Mouse (Mus musculus): Measurements from ENCODE around the gene Zfp719. TPM values are rescaled to one million over a fixed set of nuclear protein-coding genes. Genes with fewer than 3 reads are reported as not detected.

The Zfp719 gene
- polyA plus RNA-seq (2014; fragmentation: Illumina TruSeq; extraction: RNeasy Lipid Tissue Mini Kit (QIAGEN cat#74804); ENCODE audit: low read depth, low replicate concordance): 2.9 TPM

DNA sequence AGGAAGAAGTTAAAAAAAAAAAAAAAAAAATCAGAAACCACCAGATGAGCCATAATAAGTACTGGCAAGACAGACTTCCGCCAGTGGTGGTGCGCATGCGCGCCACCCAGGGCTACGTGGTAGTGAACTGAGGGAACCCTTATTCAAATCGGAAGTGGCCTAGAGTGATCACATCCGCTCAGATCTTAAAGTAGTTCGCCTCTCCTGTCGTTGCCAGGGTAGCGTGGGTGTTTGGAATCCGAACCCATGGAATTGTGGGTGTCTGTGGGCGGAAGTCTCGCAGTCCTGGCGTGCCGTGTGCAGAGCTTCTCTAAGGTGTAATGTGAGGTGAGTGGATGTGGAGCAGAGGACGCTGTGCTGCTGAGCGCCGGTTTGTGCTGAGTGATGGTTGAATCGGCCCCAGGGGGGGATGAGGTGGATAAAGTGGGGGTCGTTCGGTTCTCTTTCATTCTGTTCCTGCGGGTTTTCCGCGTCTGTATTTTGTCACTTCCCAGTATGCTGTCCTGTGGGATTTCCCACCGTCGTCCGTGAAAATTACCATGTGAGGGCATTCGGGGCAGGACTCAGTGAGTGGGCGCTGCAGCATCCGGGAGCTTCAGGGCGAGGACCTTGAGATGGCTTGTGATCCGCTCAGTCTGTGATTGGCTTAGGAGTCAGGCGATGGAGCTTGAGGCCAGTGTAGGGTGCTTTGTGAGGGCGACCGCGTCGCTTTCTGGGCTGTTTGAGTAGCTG, at the start of gene Zfp719:
Gene Zfp719 (plus strand): TSS at position 171 of the 732 bp plus-strand sequence.

DNA sequence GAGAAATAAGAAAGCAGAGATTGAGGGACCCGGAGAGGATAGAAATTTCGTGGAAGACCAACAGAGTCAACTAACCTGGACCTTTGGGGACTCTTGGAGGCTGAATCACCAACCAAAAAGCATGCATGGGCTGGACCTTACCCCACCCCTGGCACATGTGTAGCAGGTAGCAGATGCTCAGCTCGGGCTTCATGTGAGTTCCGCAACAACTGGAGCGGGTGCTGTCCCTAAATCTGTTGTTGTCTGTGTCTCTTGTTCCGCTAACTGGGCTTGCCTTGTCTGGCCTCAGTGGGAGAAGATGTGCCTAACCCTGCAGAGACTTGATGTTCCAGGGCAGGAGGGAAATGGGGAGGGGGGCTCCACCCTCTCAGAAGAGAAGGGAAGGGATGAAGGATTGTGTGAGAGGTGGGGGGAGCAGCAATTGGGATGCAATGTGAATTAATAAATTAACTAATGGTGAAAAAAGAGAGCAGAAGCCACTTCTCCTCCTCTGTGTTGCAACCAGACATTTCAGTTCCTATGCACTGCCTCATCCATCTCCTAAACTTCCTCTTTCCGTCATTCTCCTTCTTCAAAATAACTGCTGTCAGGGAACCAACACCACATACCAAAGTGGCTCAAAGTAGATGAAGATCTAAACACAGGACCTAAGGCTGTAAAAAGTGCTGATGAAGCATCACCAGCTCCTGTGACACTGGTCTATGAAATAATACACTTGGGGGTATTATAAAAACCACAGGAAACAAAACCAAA, 35.0 kb upstream of the Zfp719 start, which contains the start of gene Cd33:
Gene Cd33 (minus strand): TSS at position 204 of the 753 bp plus-strand sequence.

DNA sequence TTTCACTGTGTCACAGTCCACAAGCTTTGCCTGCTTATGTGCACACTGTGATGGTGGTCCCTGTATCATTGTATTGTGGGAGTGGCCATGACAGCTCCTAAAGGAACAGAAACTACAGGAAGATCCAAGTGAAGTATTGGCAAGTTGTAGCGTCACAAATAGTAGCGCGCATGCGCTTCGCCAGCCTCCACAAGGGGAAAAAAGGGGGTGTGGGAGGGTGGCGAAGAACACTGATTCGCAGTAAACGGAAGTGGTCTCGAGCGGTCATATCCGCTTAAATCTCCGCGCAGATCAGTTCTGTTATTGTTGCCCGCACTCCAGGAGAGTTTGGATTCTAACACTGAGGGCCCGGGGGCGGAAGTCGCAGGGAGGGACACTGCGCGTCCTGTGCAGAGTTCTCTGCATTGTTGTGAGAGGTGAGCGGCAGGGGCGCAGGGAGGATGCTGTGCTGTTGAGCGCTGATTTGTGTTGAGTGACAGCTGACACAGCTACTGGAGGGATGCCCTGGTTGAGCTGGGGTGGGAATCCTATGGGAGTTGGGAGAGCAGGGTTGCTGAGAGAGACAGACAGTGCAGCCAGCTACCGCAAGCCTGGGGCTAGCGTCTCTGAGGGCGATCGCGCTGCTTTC, 17.3 kb upstream of the Zfp719 start, which contains the start of gene Zfp658:
Gene Zfp658 (plus strand): TSS at position 251 of the 628 bp plus-strand sequence.

DNA sequence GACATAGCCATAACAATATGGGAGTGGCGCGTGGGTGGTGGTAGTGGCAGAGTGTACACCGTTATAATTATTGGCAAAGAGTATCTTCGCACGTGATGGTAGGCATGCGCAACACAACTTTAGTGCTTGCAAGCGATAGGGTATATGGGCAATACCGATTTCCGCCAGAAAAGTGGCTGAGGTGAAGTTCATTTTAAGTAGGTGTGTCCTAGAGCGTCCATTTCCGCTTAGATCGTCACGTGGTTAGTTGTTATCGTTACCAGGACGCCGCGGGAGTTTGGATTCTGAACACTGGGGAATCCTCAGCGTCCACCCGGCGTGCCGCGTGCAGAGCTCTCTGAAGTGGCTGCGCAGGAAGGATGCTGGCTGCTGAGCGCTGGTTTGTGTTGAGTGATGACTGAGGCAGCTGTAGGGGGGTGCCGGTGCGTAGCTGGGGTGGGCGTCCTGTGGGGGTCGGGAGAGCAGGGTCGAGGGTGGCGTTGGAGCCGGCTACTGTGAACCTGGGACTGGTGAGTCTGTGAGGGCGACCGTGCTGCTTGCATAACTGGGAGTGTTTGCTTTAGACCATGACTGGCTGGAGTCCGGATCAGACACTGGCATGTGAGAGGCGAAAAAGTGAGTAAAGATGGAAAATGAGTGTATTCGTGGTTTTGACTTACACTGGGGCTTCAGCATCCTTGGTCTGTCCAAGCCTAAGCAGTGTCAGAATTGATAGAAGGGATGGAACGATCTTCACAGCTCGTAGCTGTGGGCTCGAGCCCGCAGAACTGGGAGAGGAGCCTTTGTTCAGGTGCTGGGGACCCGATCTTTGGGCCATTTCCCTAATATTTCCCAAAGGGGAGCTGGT, 27.7 kb downstream of the Zfp719 start, which contains the start of gene Zfp819:
Gene Zfp819 (plus strand): TSS at position 274 of the 847 bp plus-strand sequence.

DNA sequence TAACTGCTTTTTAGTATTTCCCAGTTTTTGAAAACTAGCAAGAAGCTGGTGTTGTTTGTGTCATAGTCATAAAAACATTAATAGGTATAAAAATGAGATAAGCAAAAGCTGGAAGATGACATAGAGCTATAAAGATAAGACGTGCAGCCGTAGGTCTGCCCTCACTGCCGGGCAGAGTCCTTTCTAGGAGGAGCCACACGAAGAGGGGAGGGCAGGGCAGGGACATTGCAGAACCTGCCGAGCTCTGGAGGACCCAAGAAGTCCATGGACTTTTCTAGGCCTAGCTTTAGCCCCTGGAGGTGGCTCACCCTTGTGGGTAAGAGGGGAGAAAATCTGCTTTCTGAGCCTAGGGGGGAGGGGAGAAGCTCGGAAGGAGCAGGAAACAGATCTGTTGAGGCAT, 55.1 kb downstream of the Zfp719 start, which contains the start of gene Ceacam18:
Gene Ceacam18 (plus strand): TSS at position 208 of the 400 bp plus-strand sequence.

Other genes starting within 250 kb of the Zfp719 start
- gene Siglecf, start 228.3 kb upstream of the Zfp719 start, polyA plus RNA-seq (2014; fragmentation: Illumina TruSeq; extraction: RNeasy Lipid Tissue Mini Kit (QIAGEN cat#74804); ENCODE audit: low read depth, low replicate concordance): not detected
- gene Siglecg, start 171.4 kb upstream of the Zfp719 start, polyA plus RNA-seq (2014; fragmentation: Illumina TruSeq; extraction: RNeasy Lipid Tissue Mini Kit (QIAGEN cat#74804); ENCODE audit: low read depth, low replicate concordance): 0.42 TPM
- gene Lim2, start 151.9 kb upstream of the Zfp719 start, polyA plus RNA-seq (2014; fragmentation: Illumina TruSeq; extraction: RNeasy Lipid Tissue Mini Kit (QIAGEN cat#74804); ENCODE audit: low read depth, low replicate concordance): not detected
- not detected for gene Nkg7, start 142.5 kb upstream of the Zfp719 start, polyA plus RNA-seq (2014; fragmentation: Illumina TruSeq; extraction: RNeasy Lipid Tissue Mini Kit (QIAGEN cat#74804); ENCODE audit: low read depth, low replicate concordance)
- not detected for gene Cldnd2, start 138.8 kb upstream of the Zfp719 start, polyA plus RNA-seq (2014; fragmentation: Illumina TruSeq; extraction: RNeasy Lipid Tissue Mini Kit (QIAGEN cat#74804); ENCODE audit: low read depth, low replicate concordance)
- gene Etfb, start 135.5 kb upstream of the Zfp719 start, polyA plus RNA-seq (2014; fragmentation: Illumina TruSeq; extraction: RNeasy Lipid Tissue Mini Kit (QIAGEN cat#74804); ENCODE audit: low read depth, low replicate concordance): 1,679 TPM
- not detected for gene Gm45233, start 135.5 kb upstream of the Zfp719 start, polyA plus RNA-seq (2014; fragmentation: Illumina TruSeq; extraction: RNeasy Lipid Tissue Mini Kit (QIAGEN cat#74804); ENCODE audit: low read depth, low replicate concordance)
- 2.5 TPM for gene Vsig10l, start 116.5 kb upstream of the Zfp719 start, polyA plus RNA-seq (2014; fragmentation: Illumina TruSeq; extraction: RNeasy Lipid Tissue Mini Kit (QIAGEN cat#74804); ENCODE audit: low read depth, low replicate concordance)
- gene Iglon5, start 89.5 kb upstream of the Zfp719 start, polyA plus RNA-seq (2014; fragmentation: Illumina TruSeq; extraction: RNeasy Lipid Tissue Mini Kit (QIAGEN cat#74804); ENCODE audit: low read depth, low replicate concordance): 0.39 TPM
- not detected for gene 4931406B18Rik, start 73.7 kb upstream of the Zfp719 start, polyA plus RNA-seq (2014; fragmentation: Illumina TruSeq; extraction: RNeasy Lipid Tissue Mini Kit (QIAGEN cat#74804); ENCODE audit: low read depth, low replicate concordance)
- 1.6 TPM for gene Cd33, start 35.2 kb upstream of the Zfp719 start, polyA plus RNA-seq (2014; fragmentation: Illumina TruSeq; extraction: RNeasy Lipid Tissue Mini Kit (QIAGEN cat#74804); ENCODE audit: low read depth, low replicate concordance)
- 1.1 TPM for gene Zfp658, start 17.4 kb upstream of the Zfp719 start, polyA plus RNA-seq (2014; fragmentation: Illumina TruSeq; extraction: RNeasy Lipid Tissue Mini Kit (QIAGEN cat#74804); ENCODE audit: low read depth, low replicate concordance)
- gene Zfp819, start 27.6 kb downstream of the Zfp719 start, polyA plus RNA-seq (2014; fragmentation: Illumina TruSeq; extraction: RNeasy Lipid Tissue Mini Kit (QIAGEN cat#74804); ENCODE audit: low read depth, low replicate concordance): not detected
- not detected for gene Ceacam18, start 55.1 kb downstream of the Zfp719 start, polyA plus RNA-seq (2014; fragmentation: Illumina TruSeq; extraction: RNeasy Lipid Tissue Mini Kit (QIAGEN cat#74804); ENCODE audit: low read depth, low replicate concordance)
- 1.2 TPM for gene Siglece, start 80.6 kb downstream of the Zfp719 start, polyA plus RNA-seq (2014; fragmentation: Illumina TruSeq; extraction: RNeasy Lipid Tissue Mini Kit (QIAGEN cat#74804); ENCODE audit: low read depth, low replicate concordance)
- 2.5 TPM for gene Ctu1, start 92.4 kb downstream of the Zfp719 start, polyA plus RNA-seq (2014; fragmentation: Illumina TruSeq; extraction: RNeasy Lipid Tissue Mini Kit (QIAGEN cat#74804); ENCODE audit: low read depth, low replicate concordance)
- gene Klk14, start 110.8 kb downstream of the Zfp719 start, polyA plus RNA-seq (2014; fragmentation: Illumina TruSeq; extraction: RNeasy Lipid Tissue Mini Kit (QIAGEN cat#74804); ENCODE audit: low read depth, low replicate concordance): not detected
- not detected for gene Klk13, start 133.0 kb downstream of the Zfp719 start, polyA plus RNA-seq (2014; fragmentation: Illumina TruSeq; extraction: RNeasy Lipid Tissue Mini Kit (QIAGEN cat#74804); ENCODE audit: low read depth, low replicate concordance)
- not detected for gene Klk12, start 189.3 kb downstream of the Zfp719 start, polyA plus RNA-seq (2014; fragmentation: Illumina TruSeq; extraction: RNeasy Lipid Tissue Mini Kit (QIAGEN cat#74804); ENCODE audit: low read depth, low replicate concordance)
- gene Klk11, start 195.0 kb downstream of the Zfp719 start, polyA plus RNA-seq (2014; fragmentation: Illumina TruSeq; extraction: RNeasy Lipid Tissue Mini Kit (QIAGEN cat#74804); ENCODE audit: low read depth, low replicate concordance): not detected
- gene Klk10, start 201.4 kb downstream of the Zfp719 start, polyA plus RNA-seq (2014; fragmentation: Illumina TruSeq; extraction: RNeasy Lipid Tissue Mini Kit (QIAGEN cat#74804); ENCODE audit: low read depth, low replicate concordance): not detected
- not detected for gene Klk9, start 212.3 kb downstream of the Zfp719 start, polyA plus RNA-seq (2014; fragmentation: Illumina TruSeq; extraction: RNeasy Lipid Tissue Mini Kit (QIAGEN cat#74804); ENCODE audit: low read depth, low replicate concordance)
- 8.1 TPM for gene Klk8, start 218.0 kb downstream of the Zfp719 start, polyA plus RNA-seq (2014; fragmentation: Illumina TruSeq; extraction: RNeasy Lipid Tissue Mini Kit (QIAGEN cat#74804); ENCODE audit: low read depth, low replicate concordance)
- gene Klk7, start 231.7 kb downstream of the Zfp719 start, polyA plus RNA-seq (2014; fragmentation: Illumina TruSeq; extraction: RNeasy Lipid Tissue Mini Kit (QIAGEN cat#74804); ENCODE audit: low read depth, low replicate concordance): not detected
- not detected for gene Klk6, start 244.9 kb downstream of the Zfp719 start, polyA plus RNA-seq (2014; fragmentation: Illumina TruSeq; extraction: RNeasy Lipid Tissue Mini Kit (QIAGEN cat#74804); ENCODE audit: low read depth, low replicate concordance)

Measured in heart, adult 10 weeks (tissue).